8 mouse cellular contexts compared by ENCODE assay signal in the genomic region with DNA sequence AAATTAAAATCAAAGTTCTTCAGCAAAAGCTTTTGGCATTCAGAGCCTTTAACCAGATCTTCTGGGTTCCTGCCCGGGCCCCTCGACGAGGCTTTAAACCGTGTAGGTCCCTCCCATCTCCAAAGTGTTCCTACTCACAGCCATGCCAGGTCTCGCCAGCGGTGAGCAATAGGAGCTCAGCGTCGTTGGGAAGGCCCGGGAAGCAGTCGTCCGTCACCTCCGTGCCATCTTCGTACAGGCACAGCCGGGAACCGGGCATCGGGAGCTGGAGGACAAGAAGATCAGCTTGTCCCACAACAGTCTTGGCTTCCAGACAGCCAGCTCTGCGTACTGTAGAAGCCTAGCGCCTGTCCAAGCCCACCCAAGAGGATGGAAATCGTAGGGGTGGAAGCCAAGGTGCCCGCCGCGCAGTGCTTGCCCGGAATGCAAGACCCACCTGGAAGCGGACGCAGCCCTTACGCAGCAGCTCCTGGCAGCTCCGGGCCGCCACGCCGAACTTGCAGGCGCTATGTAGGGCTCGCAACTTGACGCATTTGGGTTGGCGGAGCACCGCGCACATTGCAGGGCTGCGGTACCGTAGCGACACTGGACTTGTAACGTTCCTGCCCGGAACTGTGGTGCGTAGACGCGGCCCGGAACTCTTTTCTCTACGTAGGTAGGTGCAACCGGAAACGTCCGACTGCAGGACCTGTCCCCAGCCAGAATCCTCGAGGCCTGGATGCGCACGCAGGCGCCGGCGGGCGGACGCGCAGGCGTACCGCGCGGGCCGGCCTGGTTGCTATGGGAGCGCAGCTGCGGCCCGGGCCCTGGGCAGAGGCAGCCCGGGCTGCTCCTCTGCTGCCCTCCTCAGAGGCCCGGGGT. TPM values are rescaled to one million over a fixed set of nuclear protein-coding genes. Genes with fewer than 3 reads are reported as not detected.
A peak's percentile ranks its signal among the peaks of the same experiment; 100 is the strongest.
DNase-seq lines count a peak whose midpoint lies in the region; ATAC-seq lines count a peak whose summit lies in the region.

Gene Dffb (minus strand): TSS at position 696 of the 861 bp plus-strand sequence.
Gene Cep104 (plus strand): TSS at position 764 of the 861 bp plus-strand sequence.

- peak within 1 kb of the TSS; percentile 76 for H3K27ac ChIP-seq in hindbrain, embryonic 11.5 days (ENCODE audit: low read depth, low read length)

- peak; percentile 97 for DNase-seq in MN1 (ENCODE audit: low spot score)
- DNase-seq in cerebellum, adult 9-10 months: peak; percentile 94
- peak; percentile 86 to 97 for DNase-seq in frontal cortex, adult 2 months (ENCODE audit: extremely low spot score in 1 of 2, low spot score in 1 of 2)
- DNase-seq in hindbrain, embryonic 11.5 days (ENCODE audit: low spot score): peak; percentile 96
- peak; percentile 95 to 97 for DNase-seq in layer of hippocampus, postnatal 10 days (ENCODE audit: low spot score in 2 of 2)
- peak; percentile 96 for DNase-seq in lung, postnatal 10 days
- DNase-seq in ovary, postnatal 36 days (ENCODE audit: low spot score): peak; percentile 94
- DNase-seq in thymus, postnatal 25 days: peak; percentile 91

- peak within 1 kb of the TSS; percentile 90 for H3K9ac ChIP-seq in hindbrain, embryonic 11.5 days (ENCODE audit: low read depth, low read length)

- H3K4me3 ChIP-seq in hindbrain, embryonic 11.5 days (ENCODE audit: low read depth, low read length): peak within 1 kb of the TSS; percentile 90

- no peaks in the 10 kb centered on the region for H3K27me3 ChIP-seq in hindbrain, embryonic 11.5 days (ENCODE audit: control insufficient read depth, insufficient read depth, low read length)

- H3K4me2 ChIP-seq in hindbrain, embryonic 11.5 days (replicated peaks; ENCODE audit: low read depth, low read length): peak within 1 kb of the TSS; percentile 59

- ATAC-seq in hindbrain, embryonic 11.5 days (ENCODE audit: low FRiP score): peak; percentile 98

- no peaks in the 10 kb centered on the region for H3K9me3 ChIP-seq in hindbrain, embryonic 11.5 days (ENCODE audit: control insufficient read depth, low read length)

- WGBS in hindbrain, embryonic 11.5 days: 1% methylated on average over 68 of the region's 68 CpGs

- H3K4me1 ChIP-seq in hindbrain, embryonic 11.5 days (replicated peaks; ENCODE audit: control insufficient read depth, insufficient read depth, low read length): no peaks in the 10 kb centered on the region; the same call in 1 of the 2 replicates

- no peaks in the 10 kb centered on the region for H3K36me3 ChIP-seq in hindbrain, embryonic 11.5 days (ENCODE audit: control insufficient read depth, insufficient read depth, low read length)

RNA-seq across cellular contexts. Expression of gene Dffb, which starts in this region (rescaled TPM):
- 22.9 and 25.2 TPM in 2 replicates for polyA plus RNA-seq in frontal cortex, adult 2 months (2012; rRNA removed)
- polyA plus RNA-seq in hindbrain, embryonic 11.5 days (2014; fragmentation: Nextera tagmentation; extraction: Ambion mirVana): 10.7 and 11.4 TPM in 2 replicates
- 10 to 100 TPM; 12.0 to 14.6 TPM for total RNA-seq in layer of hippocampus, postnatal 10 days (2021)

RNA-seq across cellular contexts. Expression of gene Cep104, which starts in this region (rescaled TPM):
- 21.0 and 21.2 TPM in 2 replicates for polyA plus RNA-seq in frontal cortex, adult 2 months (2012; rRNA removed)
- polyA plus RNA-seq in hindbrain, embryonic 11.5 days (2014; fragmentation: Nextera tagmentation; extraction: Ambion mirVana): 16.8 and 19.7 TPM in 2 replicates
- total RNA-seq in layer of hippocampus, postnatal 10 days (2021): 10 to 100 TPM; 26.9 to 27.6 TPM

Comparison
In these comparisons a context has a peak if more than half of its experiments do, and no peak if none do; other contexts are left out.
1. Peak in every context shown above with its lines: DNase-seq, ATAC-seq, H3K4me3 ChIP-seq and H3K27ac ChIP-seq.